Mouse (Mus musculus) liver, adult 2 months (tissue): ENCODE measurements at regions not wholly inside any gene's neighbourhood (a gene's known extent, or its start where the extent isn't known, plus 50 kb on each side); places are given as distances from the start of the nearest gene placed in this dataset.
"Not testable (repeated sequence)": the region's sequence is repeated elsewhere in the genome, so short reads cannot be mapped to it uniquely, and the experiment has no call there.

Experiments
- DNase-seq: peaks from one replicate; pipeline ENCODE4 v3.0.0-alpha.2; 2011; ENCODE audit warnings: low read depth, low spot score; ENCODE audit errors: extremely low read depth
- H3K27ac ChIP-seq: fragments of 200-500 bp; replicated peaks from 2 replicates; pipeline ENCODE4 v1.5.1; 2012; ENCODE audit warnings: low read depth, mild to moderate bottlenecking, control low read depth, inconsistent platforms, low read length; ENCODE audit not compliant: insufficient read depth
- H3K27me3 ChIP-seq: fragments of 200-500 bp; 2 replicates; pipeline ENCODE4 v1.6.1; 2012; ENCODE audit warnings: mild to moderate bottlenecking, moderate library complexity, low read length, inconsistent platforms; ENCODE audit not compliant: control insufficient read depth, insufficient read depth
- H3K36me3 ChIP-seq: fragments of 200-500 bp; 2 replicates; pipeline ENCODE4 v1.6.1; 2012; ENCODE audit warnings: low read length, inconsistent platforms; ENCODE audit not compliant: control insufficient read depth, insufficient read depth
- H3K4me1 ChIP-seq: fragments of 200-500 bp; 2 replicates; pipeline ENCODE4 v1.6.1; 2011; ENCODE audit warnings: low read length; ENCODE audit not compliant: control insufficient read depth, insufficient read depth
- H3K4me3 ChIP-seq: fragments of 200-500 bp; 2 replicates; pipeline ENCODE4 v1.5.1; 2011; ENCODE audit warnings: low read depth, mild to moderate bottlenecking, control low read depth, low read length, moderate library complexity; ENCODE audit not compliant: insufficient read depth
- H3K79me2 ChIP-seq: fragments of 200-500 bp; 2 replicates; pipeline ENCODE4 v1.6.1; 2012; ENCODE audit warnings: inconsistent platforms, mild to moderate bottlenecking, low read length, moderate library complexity; ENCODE audit not compliant: control insufficient read depth, insufficient read depth
- H3K9ac ChIP-seq: fragments of 200-500 bp; 2 replicates; pipeline ENCODE4 v1.6.1; 2012; ENCODE audit warnings: low read depth, mild to moderate bottlenecking, control low read depth, inconsistent platforms, low read length
- CTCF ChIP-seq: fragments of 200-500 bp; IDR thresholded peaks from 2 replicates; pipeline ENCODE4 v1.5.1; 2011; ENCODE audit warnings: low read depth, low read length, control low read depth
- POLR2A ChIP-seq: fragments of 200-500 bp; IDR thresholded peaks from 2 replicates; pipeline ENCODE4 v1.6.1; 2011; ENCODE audit warnings: low read length, control low read depth; ENCODE audit not compliant: insufficient read depth; ENCODE audit errors: extremely low read depth
- WGBS: fragments of 180-500 bp; shearing (Covaris S2); methylation state at CpG from one replicate; pipeline ENCODE4 v1.1.7; 2018; 5-methylcytosine and 5-hydroxymethylcytosine counted together

DNA sequence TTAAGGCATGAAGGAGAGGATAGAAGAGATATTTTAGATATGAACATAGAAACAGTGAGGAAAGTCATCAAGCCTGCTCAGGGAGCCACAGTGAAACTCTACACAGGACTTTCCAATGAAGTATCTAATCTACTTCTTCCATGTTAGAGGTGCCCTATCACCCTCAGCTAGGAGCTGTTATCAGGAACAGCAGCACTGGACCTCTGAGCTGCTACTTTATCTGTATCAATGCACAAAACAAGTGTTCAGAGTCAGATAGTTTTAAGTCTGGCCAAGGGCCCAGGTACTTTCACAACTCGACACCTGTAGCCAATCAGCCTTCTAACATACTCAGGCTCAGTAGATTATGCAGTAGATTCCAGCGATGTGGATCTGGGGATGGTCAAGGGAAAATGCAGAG, 210.7 kb upstream of the Grid2 start:
- no peaks in the 10 kb centered on the region for H3K79me2 ChIP-seq
- H3K36me3 ChIP-seq: no peaks in the 10 kb centered on the region
- H3K27ac ChIP-seq: no peak overlapping the region
- 58% methylated on average over 2 of the region's 2 CpGs for WGBS
- TF ChIP-seq POLR2A (no peak), CTCF (no peak)
- H3K4me1 ChIP-seq: no peaks in the 10 kb centered on the region
- no peaks in the 10 kb centered on the region for H3K27me3 ChIP-seq
- DNase-seq: no peak
- H3K4me3 ChIP-seq: no peak overlapping the region
- no peak overlapping the region for H3K9ac ChIP-seq

DNA sequence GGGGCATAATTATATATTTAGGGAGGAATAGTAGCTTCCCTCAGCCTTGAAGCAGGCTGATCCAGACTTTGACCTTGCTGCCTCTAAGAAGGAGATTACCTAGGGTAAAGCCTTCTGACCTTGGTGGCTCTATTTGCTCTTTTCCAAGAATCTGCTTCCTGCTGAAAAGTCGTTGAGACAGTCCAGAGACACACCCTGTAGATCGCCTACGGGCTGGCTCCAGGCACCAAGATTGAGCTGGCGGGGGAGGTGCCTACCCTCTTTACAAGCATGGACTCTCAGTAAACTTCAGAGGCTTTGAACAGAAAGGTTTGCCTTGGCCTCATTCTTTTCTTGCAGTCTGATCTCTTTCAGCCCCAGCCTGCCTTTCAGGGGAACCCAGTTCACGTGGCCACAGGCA, 191.1 kb upstream of the Grid2 start:
- H3K27ac ChIP-seq, H3K27me3 ChIP-seq, H3K36me3 ChIP-seq, H3K4me3 ChIP-seq, DNase-seq, H3K4me1 ChIP-seq, H3K79me2 ChIP-seq, H3K9ac ChIP-seq: not testable (repeated sequence)
- 78% methylated on average over 5 of the region's 5 CpGs for WGBS

DNA sequence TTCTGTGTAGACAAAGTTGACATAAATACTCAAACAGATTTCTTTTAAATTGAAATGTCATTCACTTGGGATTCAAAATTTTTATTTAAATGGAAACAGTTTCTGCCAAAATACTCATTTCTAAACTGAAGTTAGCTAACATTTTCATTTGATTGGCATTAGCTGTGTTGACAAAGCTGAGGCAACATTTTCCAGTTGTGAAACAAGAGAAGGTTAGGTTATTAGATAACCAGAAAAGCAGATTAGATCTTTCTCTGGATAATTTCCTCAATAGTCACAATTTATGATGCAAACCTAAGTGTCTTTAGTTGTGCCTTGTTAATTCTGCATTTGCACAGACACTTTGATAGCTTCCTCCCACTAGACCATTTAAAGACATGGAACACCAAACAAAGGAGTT, 167.5 kb upstream of the Grid2 start:
- Histone ChIP-seq H3K27ac (no peak overlapping the region), H3K27me3 (no peaks in the 10 kb centered on the region), H3K4me3 (no peak overlapping the region), H3K9ac (no peak overlapping the region), H3K36me3 (no peaks in the 10 kb centered on the region), H3K4me1 (peaks cover 8% of the 10 kb centered on the region; the same call in 1 of the 2 replicates), H3K79me2 (no peaks in the 10 kb centered on the region)
- DNase-seq: peak; percentile 92
- TF ChIP-seq POLR2A (no peak), CTCF (no peak)

DNA sequence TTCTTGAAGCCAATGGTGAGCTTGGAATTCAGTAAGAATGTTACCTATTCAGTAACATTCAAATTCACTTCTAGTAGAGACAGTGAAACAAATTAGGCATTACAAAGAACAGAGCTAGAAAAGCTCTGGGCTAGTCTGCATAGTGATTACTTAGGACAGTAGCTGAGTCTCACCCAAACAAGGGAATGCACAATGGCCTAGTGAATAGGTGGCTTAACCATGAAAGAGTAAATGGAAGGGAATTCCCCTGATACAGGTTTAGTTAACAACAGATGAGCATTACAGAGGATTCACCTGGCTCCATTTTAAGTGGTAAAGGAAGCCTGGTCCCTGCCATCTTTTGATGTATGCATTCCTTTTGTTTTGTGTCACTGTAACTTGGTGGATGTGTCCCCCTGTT, 126.8 kb upstream of the Grid2 start:
- not testable (repeated sequence) for H3K27ac ChIP-seq, DNase-seq, H3K27me3 ChIP-seq, H3K9ac ChIP-seq, H3K4me3 ChIP-seq, H3K4me1 ChIP-seq, H3K79me2 ChIP-seq, H3K36me3 ChIP-seq

DNA sequence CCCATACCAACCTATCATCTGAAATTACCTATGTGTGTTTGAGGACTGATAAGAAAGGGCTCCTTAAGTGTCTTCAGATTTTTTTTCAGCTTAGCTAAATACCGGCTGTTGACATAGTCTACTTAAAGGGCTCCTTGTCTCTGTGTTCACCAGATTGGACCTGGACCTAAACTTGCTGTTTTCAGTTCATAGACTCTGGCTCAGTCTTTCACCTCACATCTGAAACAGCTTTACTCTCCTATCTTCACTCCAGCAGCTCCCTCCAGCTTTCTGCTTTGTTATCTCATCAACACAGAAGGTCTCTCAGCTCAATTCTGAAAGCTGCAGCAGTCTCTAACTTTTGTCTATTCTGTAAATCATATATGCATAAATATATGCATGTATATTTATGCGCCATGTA, 106.4 kb upstream of the Grid2 start:
- no peaks in the 10 kb centered on the region for H3K4me1 ChIP-seq
- H3K27ac ChIP-seq: no peak overlapping the region
- no peak overlapping the region for H3K9ac ChIP-seq
- no peaks in the 10 kb centered on the region for H3K36me3 ChIP-seq
- 79% methylated on average over 2 of the region's 2 CpGs for WGBS
- H3K27me3 ChIP-seq: no peaks in the 10 kb centered on the region
- H3K4me3 ChIP-seq: no peak overlapping the region
- TF ChIP-seq POLR2A: no peak
- no peak for DNase-seq
- no peaks in the 10 kb centered on the region for H3K79me2 ChIP-seq

DNA sequence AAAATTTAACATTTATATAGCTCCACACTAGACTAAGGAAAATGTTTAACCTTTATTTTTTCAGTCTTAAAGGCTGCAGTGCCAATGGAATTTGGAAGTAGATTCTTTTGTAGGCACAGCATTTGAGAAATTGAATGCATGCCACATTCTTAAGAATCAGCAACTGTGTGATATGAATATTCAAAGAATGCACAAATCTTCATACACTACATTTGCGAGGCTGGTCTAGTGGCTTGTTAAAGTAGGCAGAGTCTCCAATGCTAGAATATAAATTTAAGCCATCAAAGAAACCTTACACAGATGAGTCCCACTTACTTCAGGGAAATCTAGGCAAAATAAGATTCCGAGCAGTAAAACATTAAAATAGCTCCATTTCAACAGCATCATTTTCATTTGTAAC, 75.5 kb upstream of the Grid2 start:
- no peaks in the 10 kb centered on the region for H3K36me3 ChIP-seq
- WGBS: 70% methylated on average over 2 of the region's 2 CpGs
- no peak for TF ChIP-seq POLR2A

More for the DNA sequence above, 75.5 kb upstream of the Grid2 start:
- Histone ChIP-seq H3K9ac (no peak overlapping the region), H3K4me3 (no peak overlapping the region), H3K27ac (no peak overlapping the region), H3K27me3 (no peaks in the 10 kb centered on the region), H3K79me2 (no peaks in the 10 kb centered on the region), H3K4me1 (no peaks in the 10 kb centered on the region)
- DNase-seq: no peak
